Mouse (Mus musculus) erythroblast, embryonic 14.5 days (primary cell): Measurements from ENCODE around the gene Gng11. TPM values are rescaled to one million over a fixed set of nuclear protein-coding genes. Genes with fewer than 3 reads are reported as not detected.

Source experiments
- H3K27me3 ChIP-seq: 2 replicates; pipeline ENCODE4 v1.6.1; 2012; ENCODE audit warnings: inconsistent platforms; ENCODE audit not compliant: control insufficient read depth
- H3K36me3 ChIP-seq: 2 replicates; pipeline ENCODE4 v1.6.1; 2012; ENCODE audit warnings: mild to moderate bottlenecking, inconsistent platforms; ENCODE audit not compliant: control insufficient read depth
- H3K4me1 ChIP-seq: 2 replicates; pipeline ENCODE4 v1.6.1; 2012; ENCODE audit warnings: inconsistent platforms; ENCODE audit not compliant: control insufficient read depth
- H3K4me3 ChIP-seq: replicated peaks from 2 replicates; pipeline ENCODE3; 2012; ENCODE audit warnings: moderate library complexity, mild to moderate bottlenecking, inconsistent platforms
- H3K9me3 ChIP-seq: 2 replicates; pipeline ENCODE4 v1.6.1; 2012; ENCODE audit warnings: low read length, inconsistent platforms, mixed read lengths; ENCODE audit not compliant: control insufficient read depth
- GATA1 ChIP-seq: IDR thresholded peaks from 2 replicates; pipeline ENCODE4 v1.6.1; 2012; ENCODE audit warnings: low read length, inconsistent platforms, mixed read lengths
- TAL1 ChIP-seq: IDR thresholded peaks from 3 replicates; pipeline ENCODE4 v1.6.1; 2012; ENCODE audit warnings: low read length, inconsistent platforms, mixed read lengths
- polyA plus RNA-seq: library from polyadenylated mRNA; stranded (reverse); fragments of >175 nt; gene quantifications from 2 replicates; pipeline ENCODE4 v1.2.3, GENCODE M21; 2012

Gng11 gene
- polyA plus RNA-seq: 0.06 TPM in 1 of 2 replicates, not detected in the other

- Histone ChIP-seq H3K4me1 (no peaks in the 10 kb centered on the region; the same call in 1 of the 2 replicates), H3K36me3 (no peaks in the 10 kb centered on the region), H3K9me3 (no peaks in the 10 kb centered on the region), H3K27me3 (peaks cover 4% of the 10 kb centered on the region; the same call in 1 of the 2 replicates), H3K4me3 (peak within 1 kb of the TSS; percentile 49)
- TF ChIP-seq GATA1 (no peak), TAL1 (no peak)
Measured at GRCm38 (mm10) chr6:4003890-4004306, at the start of gene Gng11. TSS of gene Gng11 (plus strand) at chr6:4003904.

GRCm38 (mm10) chr6:3954969-3955368 lies 48.7 kb upstream of the Gng11 start:
- Histone ChIP-seq H3K4me3 (no peak overlapping the region), H3K4me1 (no peaks in the 10 kb centered on the region), H3K9me3 (no peaks in the 10 kb centered on the region), H3K36me3 (no peaks in the 10 kb centered on the region), H3K27me3 (no peaks in the 10 kb centered on the region)
- TF ChIP-seq TAL1: no peak
- no peak for TF ChIP-seq GATA1

DNA sequence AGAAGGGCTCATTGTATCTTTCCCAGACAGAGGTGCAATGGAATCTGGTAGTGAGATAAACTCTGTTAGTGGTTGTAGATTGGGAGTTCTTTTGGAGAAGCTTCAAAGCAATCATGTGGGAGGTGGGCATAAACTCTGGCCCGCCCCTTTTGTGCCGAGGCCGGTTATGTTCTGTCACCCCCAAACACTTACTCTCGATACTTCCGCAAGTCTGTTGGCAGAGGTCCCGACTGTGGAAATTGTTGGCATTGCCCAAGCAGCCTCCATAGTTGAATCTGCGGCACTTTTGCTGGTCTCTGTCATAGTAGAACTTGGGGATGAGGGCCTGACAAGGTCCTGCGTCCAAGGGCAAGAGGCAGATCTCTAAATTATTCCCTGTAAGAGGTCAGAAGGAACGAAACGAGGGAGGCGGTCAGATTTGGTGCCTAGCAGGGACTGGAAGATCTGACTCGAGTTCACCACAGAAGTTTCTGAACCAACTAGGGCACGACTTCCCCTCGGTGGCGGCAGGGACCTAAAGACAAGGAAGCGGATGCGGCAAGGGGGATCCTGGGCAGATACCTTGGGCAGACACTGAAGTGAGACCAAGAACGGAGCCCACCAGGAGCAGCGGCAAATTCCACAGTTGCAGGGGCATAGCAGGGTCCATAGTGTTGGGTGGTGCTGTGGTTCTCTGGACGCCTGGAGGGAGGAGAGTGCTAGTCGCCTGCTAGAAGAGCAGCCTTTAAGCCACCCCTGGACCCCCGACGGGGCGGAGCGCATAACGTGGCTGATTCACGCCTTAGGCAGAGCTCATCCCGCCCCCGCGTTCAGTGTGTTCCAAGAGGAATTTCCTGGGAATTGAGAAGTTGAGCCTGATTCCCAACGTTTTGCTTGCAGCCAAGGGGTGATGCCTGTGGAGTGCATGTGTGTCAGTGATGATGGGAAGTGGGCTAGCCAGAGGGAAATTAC lies 35.8 kb upstream of the Gng11 start:
- Histone ChIP-seq H3K27me3 (peaks cover 5% of the 10 kb centered on the region), H3K4me3 (no peak overlapping the region), H3K36me3 (no peaks in the 10 kb centered on the region; the same call in 1 of the 2 replicates), H3K4me1 (no peaks in the 10 kb centered on the region), H3K9me3 (no peaks in the 10 kb centered on the region)
- TF ChIP-seq TAL1: no peak
- no peak for TF ChIP-seq GATA1

- Histone ChIP-seq H3K36me3 (no peaks in the 10 kb centered on the region), H3K27me3 (no peaks in the 10 kb centered on the region), H3K4me3 (no peak overlapping the region), H3K9me3 (no peaks in the 10 kb centered on the region), H3K4me1 (no peaks in the 10 kb centered on the region)
- TF ChIP-seq GATA1 (no peak), TAL1 (no peak)
Measured at GRCm38 (mm10) chr6:3973679-3974078, 30.0 kb upstream of the Gng11 start.

- TF ChIP-seq GATA1 (no peak), TAL1 (no peak)
- no peaks in the 10 kb centered on the region for H3K36me3 ChIP-seq
- no peaks in the 10 kb centered on the region for H3K27me3 ChIP-seq
- H3K9me3 ChIP-seq: no peaks in the 10 kb centered on the region
- H3K4me1 ChIP-seq: no peaks in the 10 kb centered on the region
- no peak overlapping the region for H3K4me3 ChIP-seq
Measured at GRCm38 (mm10) chr6:3982661-3983284, 20.9 kb upstream of the Gng11 start.

DNA sequence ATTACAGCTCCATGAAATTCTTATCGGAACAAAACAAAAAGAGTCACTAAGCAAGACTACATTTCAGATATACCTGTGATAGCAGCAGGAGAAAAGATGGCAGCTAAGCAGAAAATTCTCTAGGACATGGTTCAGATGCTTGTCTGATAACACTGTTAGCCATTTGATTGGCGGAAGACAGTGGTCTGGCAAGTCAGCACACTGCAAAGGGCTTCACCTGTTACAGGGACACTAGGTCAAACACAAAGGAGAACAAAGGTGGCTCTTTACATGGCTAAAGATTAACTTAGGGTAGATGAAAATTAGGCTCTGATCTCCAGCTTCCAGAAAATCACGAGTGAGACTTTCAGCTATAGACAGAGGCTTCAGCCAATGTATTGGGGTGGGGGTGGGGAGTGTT lies 15.0 kb upstream of the Gng11 start, which contains the start of gene Tfpi2:
Tfpi2 (minus strand) TSS at position 170 of the 400 bp plus-strand sequence.
- Histone ChIP-seq H3K36me3 (no peaks in the 10 kb centered on the region), H3K27me3 (no peaks in the 10 kb centered on the region), H3K4me1 (no peaks in the 10 kb centered on the region), H3K9me3 (no peaks in the 10 kb centered on the region), H3K4me3 (peak within 1 kb of the TSS; percentile 22)
- TF ChIP-seq TAL1 (no peak), GATA1 (no peak)

- H3K4me1 ChIP-seq: no peaks in the 10 kb centered on the region
- no peaks in the 10 kb centered on the region for H3K9me3 ChIP-seq
- H3K36me3 ChIP-seq: no peaks in the 10 kb centered on the region
- no peaks in the 10 kb centered on the region for H3K27me3 ChIP-seq
- no peak within 1 kb of the TSS for H3K4me3 ChIP-seq
- TF ChIP-seq TAL1: no peak
- TF ChIP-seq GATA1: no peak
Measured at GRCm38 (mm10) chr6:3993492-3993891, 10.2 kb upstream of the Gng11 start, which contains the start of gene Gngt1. TSS of gene Gngt1 (plus strand) at chr6:3993792.

DNA sequence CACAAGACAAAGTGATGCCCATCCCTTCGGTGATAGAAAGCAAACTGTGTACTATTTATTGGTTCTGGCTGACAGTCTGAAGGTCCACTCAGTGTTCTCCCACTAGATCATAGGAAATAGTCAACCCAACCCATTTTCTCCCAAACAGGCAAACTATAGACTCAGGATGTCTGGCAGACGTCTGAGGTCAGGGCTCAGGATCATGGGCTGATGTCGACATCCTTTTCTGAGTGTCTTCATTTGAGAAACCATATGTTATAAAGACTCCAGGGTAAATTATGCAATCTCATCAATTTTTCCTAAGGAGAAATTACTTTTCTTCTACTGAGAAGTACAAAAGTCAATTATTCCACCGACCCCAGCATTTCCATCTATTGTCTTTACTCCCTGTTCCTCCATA lies 5.6 kb upstream of the Gng11 start:
- H3K27me3 ChIP-seq: no peaks in the 10 kb centered on the region
- TF ChIP-seq GATA1 (no peak), TAL1 (no peak)
- no peaks in the 10 kb centered on the region for H3K9me3 ChIP-seq
- H3K4me1 ChIP-seq: no peaks in the 10 kb centered on the region
- no peaks in the 10 kb centered on the region for H3K36me3 ChIP-seq
- H3K4me3 ChIP-seq: no peak overlapping the region

DNA sequence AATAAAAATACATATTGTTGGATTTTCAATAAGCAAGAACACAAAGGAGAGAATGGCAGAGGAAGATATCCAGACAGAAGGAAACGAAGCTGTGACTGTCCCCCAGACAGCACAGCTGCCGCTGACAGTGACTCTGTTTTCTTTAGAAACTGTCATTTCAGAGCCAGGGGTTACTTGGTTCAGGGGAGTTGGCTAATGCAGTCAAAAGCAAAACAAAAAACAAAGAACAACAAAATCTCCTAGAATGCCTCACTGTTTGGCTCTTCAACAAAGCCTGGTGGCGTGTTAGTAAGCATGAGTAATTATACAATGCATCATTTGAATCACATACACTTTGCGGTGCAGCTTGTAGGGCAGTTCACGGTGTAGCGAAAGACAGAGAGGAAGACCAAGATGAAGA lies 4.4 kb upstream of the Gng11 start:
- Histone ChIP-seq H3K4me3 (no peak overlapping the region), H3K4me1 (no peaks in the 10 kb centered on the region; the same call in 1 of the 2 replicates), H3K9me3 (no peaks in the 10 kb centered on the region), H3K27me3 (peaks cover 4% of the 10 kb centered on the region; the same call in 1 of the 2 replicates), H3K36me3 (no peaks in the 10 kb centered on the region)
- TF ChIP-seq TAL1 (no peak), GATA1 (no peak)
